Mouse (Mus musculus): ENCODE measurements at regions not wholly inside any gene's neighbourhood (a gene's known extent, or its start where the extent isn't known, plus 50 kb on each side); places are given as distances from the start of the nearest gene placed in this dataset.

DNA sequence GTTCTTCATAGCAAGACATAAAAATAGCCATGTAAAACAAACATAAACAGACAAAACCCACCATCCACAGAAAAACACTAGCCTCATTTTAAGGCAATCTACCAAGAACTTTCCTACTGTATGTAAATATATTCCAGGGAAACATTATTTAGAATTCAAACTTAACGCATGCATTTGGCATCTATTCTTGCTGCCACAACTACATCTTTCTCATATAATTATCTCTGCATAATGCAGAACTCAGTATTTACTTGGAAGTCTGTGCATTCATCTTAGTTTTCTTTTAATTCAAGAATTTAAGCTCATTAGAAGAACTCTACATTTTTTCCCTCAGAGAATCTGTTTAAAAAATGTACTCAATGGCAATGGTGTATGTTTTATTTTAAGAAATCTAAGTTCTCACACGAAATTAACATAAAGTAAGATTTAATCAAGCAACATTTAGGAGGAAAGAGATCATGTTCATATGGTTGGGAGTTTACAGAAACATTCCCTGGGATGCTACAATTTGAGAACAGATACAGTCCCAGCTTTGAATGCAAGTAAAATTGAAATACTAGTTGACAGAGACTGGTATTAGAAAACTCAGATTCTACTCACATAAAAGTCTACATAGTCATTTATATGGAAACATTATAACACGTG is 1114.7 kb downstream of the Sorcs1 start:
- 68% methylated on average over 3 of the region's 3 CpGs for WGBS
- no peak for ATAC-seq

DNA sequence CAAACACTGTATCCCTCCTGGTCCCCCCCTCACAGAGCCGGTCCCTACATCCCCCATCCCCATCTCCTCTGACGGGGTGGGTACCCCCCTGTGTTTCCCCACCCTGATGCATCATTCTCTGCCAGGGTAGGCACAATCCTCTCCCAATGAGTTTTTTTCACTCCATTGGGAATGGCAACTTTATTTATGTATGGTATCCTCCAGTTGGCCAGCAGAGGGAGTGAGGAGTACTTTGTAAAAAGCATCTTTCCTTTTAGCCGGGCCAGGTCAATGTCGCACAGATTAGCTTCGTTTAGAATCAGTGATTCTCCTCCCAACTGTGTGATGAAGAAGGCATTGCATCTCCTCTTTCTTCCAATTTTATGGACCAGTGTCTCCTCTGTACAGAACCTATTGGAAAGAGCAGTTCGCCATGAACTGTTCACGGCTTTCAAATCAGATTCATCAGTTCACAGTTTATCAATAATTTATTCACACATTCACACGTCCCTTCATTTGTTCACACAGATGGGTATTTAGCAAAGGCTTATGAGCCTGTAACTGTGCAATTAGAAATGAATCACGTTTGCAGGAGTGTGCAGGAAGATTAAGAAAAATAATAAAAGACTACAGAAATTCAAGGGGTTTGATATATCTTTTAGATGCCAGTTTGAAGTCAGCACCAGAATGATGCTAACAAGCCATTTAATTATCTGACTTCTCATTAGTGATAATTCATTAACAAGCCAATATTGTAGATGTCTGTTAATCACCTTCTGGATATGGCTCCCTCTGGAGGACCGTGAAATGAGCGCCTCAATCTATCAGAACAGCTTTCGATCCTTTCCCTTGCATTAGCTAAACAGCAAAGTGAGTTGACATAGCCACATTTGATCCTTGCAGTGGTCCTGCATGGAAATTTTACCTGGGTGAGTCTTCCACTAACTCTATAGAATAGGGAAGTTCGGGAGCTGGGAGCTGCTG is 1138.7 kb downstream of the Sorcs1 start:
- H3K4me2 ChIP-seq (ENCODE audit: low read length), result peak overlapping the region; percentile 4; the same call in 1 of the 2 replicates
- H3K27me3 ChIP-seq (replicated peaks; ENCODE audit: control insufficient read depth, insufficient read depth, low read length), result no peaks in the 10 kb centered on the region
- 45% methylated on average over 13 of the region's 13 CpGs for WGBS
- no peaks in the 10 kb centered on the region for H3K4me1 ChIP-seq (ENCODE audit: control insufficient read depth, insufficient read depth, low read depth, low read length)
- no peaks in the 10 kb centered on the region for H3K9me3 ChIP-seq (ENCODE audit: control insufficient read depth, low read length)
- H3K36me3 ChIP-seq (ENCODE audit: control insufficient read depth, insufficient read depth, low read length), result no peaks in the 10 kb centered on the region
- H3K4me3 ChIP-seq (ENCODE audit: low read length), result no peak overlapping the region
- no peak overlapping the region for H3K27ac ChIP-seq (ENCODE audit: low read depth, low read length)
- 0 out of 2 replicates have a peak, but pooled peaks have one; percentile 9 for ATAC-seq
- no peak overlapping the region for H3K9ac ChIP-seq (ENCODE audit: low read depth, low read length)

More for the DNA sequence above, 1114.7 kb downstream of the Sorcs1 start:
- Histone ChIP-seq H3K27ac (ENCODE audit: low read depth, low read length) (no peak overlapping the region), H3K4me2 (ENCODE audit: low read length) (no peak overlapping the region), H3K27me3 (replicated peaks; ENCODE audit: control insufficient read depth, insufficient read depth, low read length) (no peaks in the 10 kb centered on the region), H3K4me3 (ENCODE audit: low read length) (no peak overlapping the region), H3K4me1 (ENCODE audit: control insufficient read depth, insufficient read depth, low read depth, low read length) (no peaks in the 10 kb centered on the region), H3K36me3 (ENCODE audit: control insufficient read depth, insufficient read depth, low read length) (no peaks in the 10 kb centered on the region), H3K9me3 (ENCODE audit: control insufficient read depth, low read length) (no peaks in the 10 kb centered on the region), H3K9ac (ENCODE audit: low read depth, low read length) (no peak overlapping the region)
